8 mouse cellular contexts compared by ENCODE assay signal in the genomic region with DNA sequence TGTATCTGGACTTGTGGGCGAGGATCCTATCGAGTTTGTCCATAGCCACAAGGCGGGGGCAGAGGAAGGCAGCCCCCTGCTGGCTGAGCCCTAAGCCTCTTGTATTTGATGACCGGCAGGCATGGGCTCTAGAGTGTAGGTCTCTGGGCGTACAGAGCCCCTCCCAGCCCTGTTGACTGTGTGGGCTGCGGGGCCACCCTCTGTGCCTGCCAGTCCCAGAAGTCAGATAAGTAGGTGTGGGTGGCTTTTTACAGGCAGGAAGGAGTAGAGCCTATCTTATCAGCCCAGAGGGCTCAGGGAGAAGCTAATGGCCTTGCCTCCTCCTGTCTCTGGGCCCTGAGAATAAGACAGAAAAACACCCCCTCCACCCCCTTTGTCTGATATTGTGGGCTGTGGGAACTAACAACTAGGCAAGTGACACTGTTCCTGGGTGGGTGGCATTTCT. TPM values are rescaled to one million over a fixed set of nuclear protein-coding genes. Genes with fewer than 3 reads are reported as not detected.
DNase-seq lines count a peak whose midpoint lies in the region; ATAC-seq and TF ChIP-seq lines count a peak whose summit lies in the region.

No protein-coding gene starts in this region.

- DNase-seq in hindbrain, postnatal 0 days (ENCODE audit: low spot score), result no peak
- DNase-seq in heart, postnatal 0 days (ENCODE audit: low spot score), result peak; percentile 33
- DNase-seq in midbrain, embryonic 14.5 days, result no peak
- DNase-seq in right cerebral cortex, postnatal 36 days (ENCODE audit: low spot score in 2 of 2), result no peak
- DNase-seq in gastrocnemius, postnatal 4 days (ENCODE audit: low spot score in 2 of 2), result no peak
- DNase-seq in adrenal gland, adult 8-10 months, result no peak

- no peak; the same call in none of the 2 replicates for TF ChIP-seq CTCF in hindbrain, postnatal 0 days (IDR thresholded peaks at IDR 0.05; ENCODE audit: low read depth)
- TF ChIP-seq CTCF in bone marrow, adult 2 months (IDR thresholded peaks at IDR 0.05; ENCODE audit: control insufficient read depth, insufficient read depth, low read length), result peak; percentile 21; the same call in 1 of the 2 replicates
- TF ChIP-seq CTCF in heart, postnatal 0 days (IDR thresholded peaks at IDR 0.05; ENCODE audit: low read depth), result peak; percentile 28

- H3K9ac ChIP-seq in hindbrain, embryonic 12.5 days, result 0 out of 2 replicates have a peak overlapping the region, but pooled peaks have one; percentile 19
- no peak overlapping the region for H3K9ac ChIP-seq in hindbrain, postnatal 0 days (replicated peaks; ENCODE audit: low read length)
- H3K9ac ChIP-seq in heart, postnatal 0 days (replicated peaks; ENCODE audit: low read depth, low read length), result no peak overlapping the region
- H3K9ac ChIP-seq in midbrain, embryonic 14.5 days (replicated peaks; ENCODE audit: low read length), result no peak overlapping the region

- peak; percentile 59; the same call in 1 of the 2 replicates for TF ChIP-seq POLR2A in bone marrow, adult 2 months (IDR thresholded peaks at IDR 0.05; ENCODE audit: borderline replicate concordance, control insufficient read depth, low read depth, low read length)

- peak; percentile 60 for ATAC-seq in hindbrain, embryonic 12.5 days (ENCODE audit: low FRiP score)
- no peak; the same call in 1 of the 2 replicates for ATAC-seq in hindbrain, postnatal 0 days
- peak; percentile 63 for ATAC-seq in heart, postnatal 0 days (ENCODE audit: insufficient read depth, low read depth)
- ATAC-seq in midbrain, embryonic 14.5 days (ENCODE audit: low FRiP score, low TSS enrichment), result peak; percentile 22; the same call in 1 of the 2 replicates

- no peak overlapping the region for H3K27ac ChIP-seq in hindbrain, embryonic 12.5 days
- H3K27ac ChIP-seq in hindbrain, postnatal 0 days, result no peak overlapping the region
- peak overlapping the region; percentile 93 for H3K27ac ChIP-seq in bone marrow, adult 2 months (ENCODE audit: control insufficient read depth, insufficient read depth, low read depth, low read length, poor library complexity)
- peak overlapping the region; percentile 49 for H3K27ac ChIP-seq in heart, postnatal 0 days (ENCODE audit: low read depth)
- H3K27ac ChIP-seq in midbrain, embryonic 14.5 days (replicated peaks; ENCODE audit: low read depth, low read length), result no peak overlapping the region

- peaks cover 24% of the 10 kb centered on the region for H3K36me3 ChIP-seq in hindbrain, embryonic 12.5 days
- H3K36me3 ChIP-seq in hindbrain, postnatal 0 days (ENCODE audit: insufficient read depth, low read length), result peaks cover 16% of the 10 kb centered on the region; the same call in 1 of the 2 replicates
- peaks cover 34% of the 10 kb centered on the region for H3K36me3 ChIP-seq in heart, postnatal 0 days (replicated peaks; ENCODE audit: control insufficient read depth, insufficient read depth, low read length)
- H3K36me3 ChIP-seq in midbrain, embryonic 14.5 days (ENCODE audit: control insufficient read depth, insufficient read depth, low read length), result peaks cover 25% of the 10 kb centered on the region

- TF ChIP-seq EP300 in heart, postnatal 0 days (IDR thresholded peaks at IDR 0.05; ENCODE audit: low read depth), result no peak

- no peaks in the 10 kb centered on the region for H3K9me3 ChIP-seq in hindbrain, embryonic 12.5 days (replicated peaks)
- no peaks in the 10 kb centered on the region for H3K9me3 ChIP-seq in hindbrain, postnatal 0 days (ENCODE audit: low read length)
- H3K9me3 ChIP-seq in heart, postnatal 0 days (replicated peaks; ENCODE audit: control insufficient read depth, low read length), result no peaks in the 10 kb centered on the region
- H3K9me3 ChIP-seq in midbrain, embryonic 14.5 days (ENCODE audit: control insufficient read depth, low read length), result no peaks in the 10 kb centered on the region

- H3K4me3 ChIP-seq in hindbrain, embryonic 12.5 days, result 0 out of 2 replicates have a peak overlapping the region, but pooled peaks have one; percentile 2
- no peak overlapping the region for H3K4me3 ChIP-seq in hindbrain, postnatal 0 days (ENCODE audit: low read length)
- no peak overlapping the region for H3K4me3 ChIP-seq in bone marrow, adult 2 months (replicated peaks; ENCODE audit: control insufficient read depth, low read depth, low read length)
- no peak overlapping the region for H3K4me3 ChIP-seq in heart, postnatal 0 days (ENCODE audit: low read depth, low read length)
- no peak overlapping the region for H3K4me3 ChIP-seq in midbrain, embryonic 14.5 days (replicated peaks; ENCODE audit: low read depth, low read length)

- WGBS in hindbrain, embryonic 12.5 days, result 8% methylated on average over 6 of the region's 6 CpGs
- 11% methylated on average over 6 of the region's 6 CpGs for WGBS in hindbrain, postnatal 0 days
- whole genome bisulfite sequencing in bone marrow, adult 2 months, result 11% methylated on average over 6 of the region's 6 CpGs
- under 1% methylated on average over 6 of the region's 6 CpGs for WGBS in heart, postnatal 0 days
- 4% methylated on average over 6 of the region's 6 CpGs for WGBS in midbrain, embryonic 14.5 days

- H3K4me1 ChIP-seq in hindbrain, embryonic 12.5 days, result peaks cover 23% of the 10 kb centered on the region
- H3K4me1 ChIP-seq in hindbrain, postnatal 0 days (ENCODE audit: insufficient read depth, low read length), result peaks cover 3% of the 10 kb centered on the region; the same call in 1 of the 2 replicates
- H3K4me1 ChIP-seq in bone marrow, adult 2 months (ENCODE audit: control insufficient read depth, insufficient read depth, low read length), result peaks cover 2% of the 10 kb centered on the region
- H3K4me1 ChIP-seq in heart, postnatal 0 days (ENCODE audit: control insufficient read depth, insufficient read depth), result peaks cover 14% of the 10 kb centered on the region
- peaks cover 10% of the 10 kb centered on the region for H3K4me1 ChIP-seq in midbrain, embryonic 14.5 days (ENCODE audit: control insufficient read depth, insufficient read depth, low read length)

- H3K4me2 ChIP-seq in hindbrain, embryonic 12.5 days (replicated peaks), result peak overlapping the region; percentile 26; the same call in 1 of the 2 replicates
- H3K4me2 ChIP-seq in hindbrain, postnatal 0 days (ENCODE audit: low read depth, low read length), result no peak overlapping the region
- no peak overlapping the region for H3K4me2 ChIP-seq in heart, postnatal 0 days (ENCODE audit: low read depth, low read length)
- H3K4me2 ChIP-seq in midbrain, embryonic 14.5 days (ENCODE audit: low read length), result no peak overlapping the region

- peaks cover 33% of the 10 kb centered on the region for H3K27me3 ChIP-seq in hindbrain, embryonic 12.5 days
- H3K27me3 ChIP-seq in hindbrain, postnatal 0 days (ENCODE audit: insufficient read depth, low read length), result no peaks in the 10 kb centered on the region
- no peaks in the 10 kb centered on the region for H3K27me3 ChIP-seq in heart, postnatal 0 days (ENCODE audit: control insufficient read depth, insufficient read depth, low read length)
- H3K27me3 ChIP-seq in midbrain, embryonic 14.5 days (ENCODE audit: control insufficient read depth, insufficient read depth, low read length), result no peaks in the 10 kb centered on the region

RNA-seq across cellular contexts. Expression of a gene that starts 12.8 kb away (rescaled TPM):
- 11.4 and 12.0 TPM in 2 replicates for polyA plus RNA-seq in hindbrain, embryonic 12.5 days (2016; fragmentation: Nextera tagmentation; extraction: Ambion mirVana)
- total RNA-seq in hindbrain, postnatal 0 days (2014; rRNA removed), result 12.9 and 13.1 TPM in 2 replicates
- polyA plus RNA-seq in hindbrain, postnatal 0 days (2015; fragmentation: Nextera tagmentation; extraction: Ambion mirVana), result 6.5 and 7.0 TPM in 2 replicates
- polyA plus RNA-seq in bone marrow, adult 2 months (2011; ENCODE audit: insufficient read depth, insufficient read length, low replicate concordance, missing spikeins), result 37.3 and 53.2 TPM in 2 replicates
- 36.8 and 41.2 TPM in 2 replicates for total RNA-seq in heart, postnatal 0 days (2014; rRNA removed; ENCODE audit: low replicate concordance)
- polyA plus RNA-seq in heart, postnatal 0 days (2015; fragmentation: Nextera tagmentation; extraction: Ambion mirVana), result 15.6 and 16.7 TPM in 2 replicates
- polyA plus RNA-seq in midbrain, embryonic 14.5 days (2014; fragmentation: Nextera tagmentation; extraction: Ambion mirVana), result 9.2 and 10.3 TPM in 2 replicates
- total RNA-seq in gastrocnemius, postnatal 4 days (2021), result 10 to 100 TPM in 1 of 2 experiments, 1 to 10 TPM in 1; 8.9 to 11.7 TPM
- 10 to 100 TPM; 28.7 to 45.0 (median 30.4) TPM for total RNA-seq in adrenal gland, adult 8-10 months (2022)

RNA-seq across cellular contexts. Expression of a gene that starts 15.6 kb away (rescaled TPM):
- 0.43 and 1.4 TPM in 2 replicates for polyA plus RNA-seq in hindbrain, embryonic 12.5 days (2016; fragmentation: Nextera tagmentation; extraction: Ambion mirVana)
- 0.04 and 0.31 TPM in 2 replicates for total RNA-seq in hindbrain, postnatal 0 days (2014; rRNA removed)
- polyA plus RNA-seq in hindbrain, postnatal 0 days (2015; fragmentation: Nextera tagmentation; extraction: Ambion mirVana), result 0.06 and 0.08 TPM in 2 replicates
- not detected in 2 replicates for polyA plus RNA-seq in bone marrow, adult 2 months (2011; ENCODE audit: insufficient read depth, insufficient read length, low replicate concordance, missing spikeins)
- total RNA-seq in heart, postnatal 0 days (2014; rRNA removed; ENCODE audit: low replicate concordance), result 0.31 and 9.3 TPM in 2 replicates
- 0.10 and 0.29 TPM in 2 replicates for polyA plus RNA-seq in heart, postnatal 0 days (2015; fragmentation: Nextera tagmentation; extraction: Ambion mirVana)
- polyA plus RNA-seq in midbrain, embryonic 14.5 days (2014; fragmentation: Nextera tagmentation; extraction: Ambion mirVana), result 0.08 and 0.18 TPM in 2 replicates
- under 1 TPM in 1 of 2 experiments, not detected in 1; 0.21 TPM for total RNA-seq in gastrocnemius, postnatal 4 days (2021)
- under 1 TPM; 0.07 to 0.67 (median 0.21) TPM for total RNA-seq in adrenal gland, adult 8-10 months (2022)

RNA-seq across cellular contexts. Expression of a gene that starts 22.1 kb away (rescaled TPM):
- polyA plus RNA-seq in hindbrain, embryonic 12.5 days (2016; fragmentation: Nextera tagmentation; extraction: Ambion mirVana), result not detected in 2 replicates
- total RNA-seq in hindbrain, postnatal 0 days (2014; rRNA removed), result not detected in 2 replicates
- polyA plus RNA-seq in hindbrain, postnatal 0 days (2015; fragmentation: Nextera tagmentation; extraction: Ambion mirVana), result not detected in 2 replicates
- polyA plus RNA-seq in bone marrow, adult 2 months (2011; ENCODE audit: insufficient read depth, insufficient read length, low replicate concordance, missing spikeins), result not detected in 2 replicates
- not detected in 2 replicates for total RNA-seq in heart, postnatal 0 days (2014; rRNA removed; ENCODE audit: low replicate concordance)
- not detected in 2 replicates for polyA plus RNA-seq in heart, postnatal 0 days (2015; fragmentation: Nextera tagmentation; extraction: Ambion mirVana)
- 0.43 and 0.62 TPM in 2 replicates for polyA plus RNA-seq in midbrain, embryonic 14.5 days (2014; fragmentation: Nextera tagmentation; extraction: Ambion mirVana)
- not detected for total RNA-seq in gastrocnemius, postnatal 4 days (2021)
- total RNA-seq in adrenal gland, adult 8-10 months (2022), result not detected

RNA-seq across cellular contexts. Expression of a gene that starts 22.6 kb away (rescaled TPM):
- polyA plus RNA-seq in hindbrain, embryonic 12.5 days (2016; fragmentation: Nextera tagmentation; extraction: Ambion mirVana), result 55.8 and 66.6 TPM in 2 replicates
- 23.6 and 26.1 TPM in 2 replicates for total RNA-seq in hindbrain, postnatal 0 days (2014; rRNA removed)
- polyA plus RNA-seq in hindbrain, postnatal 0 days (2015; fragmentation: Nextera tagmentation; extraction: Ambion mirVana), result 59.0 and 60.6 TPM in 2 replicates
- polyA plus RNA-seq in bone marrow, adult 2 months (2011; ENCODE audit: insufficient read depth, insufficient read length, low replicate concordance, missing spikeins), result 35.8 and 48.1 TPM in 2 replicates
- 20.1 and 43.2 TPM in 2 replicates for total RNA-seq in heart, postnatal 0 days (2014; rRNA removed; ENCODE audit: low replicate concordance)
- 33.9 and 34.3 TPM in 2 replicates for polyA plus RNA-seq in heart, postnatal 0 days (2015; fragmentation: Nextera tagmentation; extraction: Ambion mirVana)
- 72.6 and 78.0 TPM in 2 replicates for polyA plus RNA-seq in midbrain, embryonic 14.5 days (2014; fragmentation: Nextera tagmentation; extraction: Ambion mirVana)
- 10 to 100 TPM; 14.6 to 18.5 TPM for total RNA-seq in gastrocnemius, postnatal 4 days (2021)
- 10 to 100 TPM; 21.2 to 26.6 (median 23.3) TPM for total RNA-seq in adrenal gland, adult 8-10 months (2022)

RNA-seq across cellular contexts. Expression of a gene that starts 28.7 kb away (rescaled TPM):
- 32.8 and 37.7 TPM in 2 replicates for polyA plus RNA-seq in hindbrain, embryonic 12.5 days (2016; fragmentation: Nextera tagmentation; extraction: Ambion mirVana)
- 126 and 158 TPM in 2 replicates for total RNA-seq in hindbrain, postnatal 0 days (2014; rRNA removed)
- 23.2 and 24.3 TPM in 2 replicates for polyA plus RNA-seq in hindbrain, postnatal 0 days (2015; fragmentation: Nextera tagmentation; extraction: Ambion mirVana)
- 63.3 and 108 TPM in 2 replicates for polyA plus RNA-seq in bone marrow, adult 2 months (2011; ENCODE audit: insufficient read depth, insufficient read length, low replicate concordance, missing spikeins)
- 61.7 and 92.0 TPM in 2 replicates for total RNA-seq in heart, postnatal 0 days (2014; rRNA removed; ENCODE audit: low replicate concordance)
- polyA plus RNA-seq in heart, postnatal 0 days (2015; fragmentation: Nextera tagmentation; extraction: Ambion mirVana), result 9.8 and 10.6 TPM in 2 replicates
- polyA plus RNA-seq in midbrain, embryonic 14.5 days (2014; fragmentation: Nextera tagmentation; extraction: Ambion mirVana), result 39.0 and 44.7 TPM in 2 replicates
- 10 to 100 TPM; 43.6 to 58.4 TPM for total RNA-seq in gastrocnemius, postnatal 4 days (2021)
- 10 to 100 TPM; 59.3 to 74.4 (median 65.0) TPM for total RNA-seq in adrenal gland, adult 8-10 months (2022)

Comparison
In these comparisons a context has a peak if more than half of its experiments do, and no peak if none do; other contexts are left out.
1. H3K27ac ChIP-seq: peak in bone marrow, adult 2 months (single experiment) and heart, postnatal 0 days (single experiment); none in hindbrain, embryonic 12.5 days (single experiment), hindbrain, postnatal 0 days (single experiment) and midbrain, embryonic 14.5 days (single experiment).